Mouse (Mus musculus) gastrocnemius, postnatal 14 days (tissue): ENCODE data around the gene Srprb. TPM values are rescaled to one million over a fixed set of nuclear protein-coding genes. Genes with fewer than 3 reads are reported as not detected.
"Not testable (repeated sequence)": the region's sequence is repeated elsewhere in the genome, so short reads cannot be mapped to it uniquely, and the experiment has no call there.

Source experiments
- DNase-seq: peaks from one replicate; pipeline ENCODE4 v3.0.0; 2021; ENCODE audit warnings: mixed read lengths
- intact Hi-C: fragments of 180-260 bp; cut with DNase I; formaldehyde crosslinking; loops from one replicate; pipeline ENCODE4 v1.15.1; 2025; ENCODE audit warnings: low total_unique reads
- total RNA-seq, 2 experiments: library from RNA; stranded (reverse); gene quantifications; 2 replicates each; pipeline ENCODE4 v1.2.3; 2021

Gene Srprb
- total RNA-seq, 2 experiments from 2014 or later: 13.8 to 16.6 TPM

- no peak for DNase-seq
- intact Hi-C loops: no loop called here
These were observed 12.3 kb upstream of the Srprb start for GRCm38 (mm10) chr9:103214281-103214680.

- intact Hi-C loops: no loop called here
These were observed 11.7 kb upstream of the Srprb start for GRCm38 (mm10) chr9:103213631-103214030.

GRCm38 (mm10) chr9:103212654-103213420 lies 10.9 kb upstream of the Srprb start:
- no peak for DNase-seq
- intact Hi-C loops: no loop called here

More at GRCm38 (mm10) chr9:103213631-103214030, 11.7 kb upstream of the Srprb start:
- no peak for DNase-seq

GRCm38 (mm10) chr9:103208802-103209423 lies 7.0 kb upstream of the Srprb start:
- intact Hi-C loops: loop anchor here (2.0 kb wide), 1 partner anchor 94 kb away; no protein-coding TSS in a partner anchor

GRCm38 (mm10) chr9:103207846-103208245 lies 5.9 kb upstream of the Srprb start:
- intact Hi-C loops: loop anchor here (2.0 kb wide), 1 partner anchor 95 kb away; no protein-coding TSS in a partner anchor
- peak; percentile 58 for DNase-seq

More at GRCm38 (mm10) chr9:103208802-103209423, 7.0 kb upstream of the Srprb start:
- DNase-seq: no peak

- intact Hi-C loops: no loop called here
- DNase-seq: no peak
These were observed 3.8 kb upstream of the Srprb start for GRCm38 (mm10) chr9:103205786-103206185.

GRCm38 (mm10) chr9:103188416-103188815 lies 13.5 kb downstream of the Srprb start:
- DNase-seq: no peak
- intact Hi-C loops: no loop called here

GRCm38 (mm10) chr9:103186747-103187146 lies 15.2 kb downstream of the Srprb start:
- intact Hi-C loops: no loop called here
- DNase-seq: peak; percentile 53

- intact Hi-C loops: no loop called here
- no peak for DNase-seq
These were observed 16.0 kb downstream of the Srprb start for GRCm38 (mm10) chr9:103185946-103186345.

GRCm38 (mm10) chr9:103184855-103185254 lies 17.1 kb downstream of the Srprb start:
- intact Hi-C loops: no loop called here
- no peak for DNase-seq

- DNase-seq: no peak
- intact Hi-C loops: no loop called here
These were observed 20.1 kb downstream of the Srprb start for GRCm38 (mm10) chr9:103181886-103182285.

- intact Hi-C loops: no loop called here
- peak; percentile 78 for DNase-seq
These were observed 21.0 kb downstream of the Srprb start for GRCm38 (mm10) chr9:103180807-103181565.

- intact Hi-C loops: no loop called here
- peak; percentile 69 for DNase-seq
These were observed 21.6 kb downstream of the Srprb start for GRCm38 (mm10) chr9:103180303-103180702.

- DNase-seq: no peak
- intact Hi-C loops: no loop called here
These were observed 26.2 kb downstream of the Srprb start for GRCm38 (mm10) chr9:103175692-103176091.

GRCm38 (mm10) chr9:103174771-103175519 lies 27.0 kb downstream of the Srprb start:
- DNase-seq: peak; percentile 26

GRCm38 (mm10) chr9:103168771-103169170 lies 33.2 kb downstream of the Srprb start:
- DNase-seq: no peak
- intact Hi-C loops: no loop called here

More at GRCm38 (mm10) chr9:103174771-103175519, 27.0 kb downstream of the Srprb start:
- intact Hi-C loops: no loop called here

- intact Hi-C loops: no loop called here
- no peak for DNase-seq
These were observed 33.9 kb downstream of the Srprb start for GRCm38 (mm10) chr9:103168046-103168445.

GRCm38 (mm10) chr9:103163806-103164205 lies 38.1 kb downstream of the Srprb start:
- intact Hi-C loops: no loop called here
- DNase-seq: no peak

GRCm38 (mm10) chr9:103155158-103155557 lies 46.8 kb downstream of the Srprb start:
- DNase-seq, intact Hi-C loops: not testable (repeated sequence)
